Mouse (Mus musculus): Measurements from ENCODE around the gene Fbln7. TPM values are rescaled to one million over a fixed set of nuclear protein-coding genes. Genes with fewer than 3 reads are reported as not detected.

The Fbln7 gene
- total RNA-seq, 4 experiments from 2014 or later, result 1.0 to 2.1 (median 1.9) TPM

- DNase-seq (ENCODE audit: low spot score in 2 of 2), result no peak
These were observed 8.9 kb downstream of the Fbln7 start for GRCm38 (mm10) chr2:128871656-128872055.

- DNase-seq (ENCODE audit: low spot score in 2 of 2), result no peak
These were observed 9.5 kb downstream of the Fbln7 start for GRCm38 (mm10) chr2:128872256-128872655.

- DNase-seq (ENCODE audit: low spot score in 2 of 2), result no peak
These were observed 12.7 kb downstream of the Fbln7 start for GRCm38 (mm10) chr2:128875526-128875925.

GRCm38 (mm10) chr2:128881236-128881635 is 18.5 kb downstream of the Fbln7 start:
- no peak for DNase-seq (ENCODE audit: low spot score in 2 of 2)

- DNase-seq (ENCODE audit: low spot score in 2 of 2), result no peak
These were observed 22.5 kb downstream of the Fbln7 start for GRCm38 (mm10) chr2:128885225-128885811.

- no peak for DNase-seq (ENCODE audit: low spot score in 2 of 2)
These were observed 25.2 kb downstream of the Fbln7 start for GRCm38 (mm10) chr2:128887866-128888550.

GRCm38 (mm10) chr2:128890661-128891335 is 28.0 kb downstream of the Fbln7 start:
- no peak for DNase-seq (ENCODE audit: low spot score in 2 of 2)

- no peak for DNase-seq (ENCODE audit: low spot score in 2 of 2)
These were observed 29.5 kb downstream of the Fbln7 start for GRCm38 (mm10) chr2:128892180-128892721.

GRCm38 (mm10) chr2:128902843-128903242 is 40.1 kb downstream of the Fbln7 start:
- no peak for DNase-seq (ENCODE audit: low spot score in 2 of 2)

- DNase-seq (ENCODE audit: low spot score in 2 of 2), result no peak
These were observed 40.9 kb downstream of the Fbln7 start for GRCm38 (mm10) chr2:128903661-128904060.

GRCm38 (mm10) chr2:128914978-128915377 is 52.2 kb downstream of the Fbln7 start:
- DNase-seq (ENCODE audit: low spot score in 2 of 2), result no peak

- no peak for DNase-seq (ENCODE audit: low spot score in 2 of 2)
These were observed 53.7 kb downstream of the Fbln7 start for GRCm38 (mm10) chr2:128916528-128916927.

GRCm38 (mm10) chr2:128924799-128925198 is 62.0 kb downstream of the Fbln7 start:
- no peak for DNase-seq (ENCODE audit: low spot score in 2 of 2)

GRCm38 (mm10) chr2:128928446-128928845 is 65.7 kb downstream of the Fbln7 start:
- DNase-seq (ENCODE audit: low spot score in 2 of 2), result no peak

- DNase-seq (ENCODE audit: low spot score in 2 of 2), result no peak
These were observed 67.9 kb downstream of the Fbln7 start for GRCm38 (mm10) chr2:128930704-128931103.

- DNase-seq (ENCODE audit: low spot score in 2 of 2), result no peak
These were observed 73.5 kb downstream of the Fbln7 start for GRCm38 (mm10) chr2:128936256-128936655.

- DNase-seq (ENCODE audit: low spot score in 2 of 2), result peak; percentile 93 to 98
These were observed 81.1 kb downstream of the Fbln7 start, which contains the start of gene Zc3h8 for GRCm38 (mm10) chr2:128943538-128944528. Gene Zc3h8, minus strand, starts transcription at chr2:128944077.
